Mouse (Mus musculus): ENCODE measurements around the gene Cdc42ep2. TPM values are rescaled to one million over a fixed set of nuclear protein-coding genes. Genes with fewer than 3 reads are reported as not detected.
"Not testable (repeated sequence)": the region's sequence is repeated elsewhere in the genome, so short reads cannot be mapped to it uniquely, and the experiment has no call there.

The Cdc42ep2 gene
- total RNA-seq, 2 experiments from 2014 or later, result 14.4 to 18.3 TPM

- intact Hi-C loops (cut with DNase I; ENCODE audit: low total_unique reads), result loop anchor here (5.0 kb wide), 1 partner anchor 97 kb away; no protein-coding TSS in a partner anchor
- DNase-seq, result no peak
These were observed 40.7 kb downstream of the Cdc42ep2 start for GRCm38 (mm10) chr19:5883935-5884334.

- intact Hi-C loops (cut with DNase I; ENCODE audit: low total_unique reads), result loop anchor here (5.0 kb wide), 1 partner anchor 95 kb away; no protein-coding TSS in a partner anchor
These were observed 42.5 kb downstream of the Cdc42ep2 start for GRCm38 (mm10) chr19:5882079-5882478.

GRCm38 (mm10) chr19:5881155-5881554 is 43.5 kb downstream of the Cdc42ep2 start:
- no peak for DNase-seq
- intact Hi-C loops (cut with DNase I; ENCODE audit: low total_unique reads), result loop anchor here (5.0 kb wide), 1 partner anchor 94 kb away; no protein-coding TSS in a partner anchor

More at GRCm38 (mm10) chr19:5882079-5882478, 42.5 kb downstream of the Cdc42ep2 start:
- DNase-seq, result not testable (repeated sequence)

- intact Hi-C loops (cut with DNase I; ENCODE audit: low total_unique reads), result loop anchor here (5.0 kb wide), 1 partner anchor 92 kb away; no protein-coding TSS in a partner anchor
These were observed 44.9 kb downstream of the Cdc42ep2 start for GRCm38 (mm10) chr19:5879735-5880134.

GRCm38 (mm10) chr19:5878916-5879315 is 45.7 kb downstream of the Cdc42ep2 start:
- intact Hi-C loops (cut with DNase I; ENCODE audit: low total_unique reads), result no loop called here
- no peak for DNase-seq

More at GRCm38 (mm10) chr19:5879735-5880134, 44.9 kb downstream of the Cdc42ep2 start:
- no peak for DNase-seq

GRCm38 (mm10) chr19:5878362-5878722 is 46.3 kb downstream of the Cdc42ep2 start:
- intact Hi-C loops (cut with DNase I; ENCODE audit: low total_unique reads), result no loop called here
- no peak for DNase-seq

- peak; percentile 80 for DNase-seq
- intact Hi-C loops (cut with DNase I; ENCODE audit: low total_unique reads), result no loop called here
These were observed 46.8 kb downstream of the Cdc42ep2 start, which contains the start of gene Slc25a45 for GRCm38 (mm10) chr19:5877618-5878361. Gene Slc25a45 (plus strand): TSS chr19:5877808.

GRCm38 (mm10) chr19:5874969-5875480 is 49.6 kb downstream of the Cdc42ep2 start, which contains the start of gene Frmd8:
Gene Frmd8 (minus strand): TSS chr19:5875274.
- DNase-seq, result peak; percentile 95
- intact Hi-C loops (cut with DNase I; ENCODE audit: low total_unique reads), result no loop called here

GRCm38 (mm10) chr19:5874391-5874968 is 50.1 kb downstream of the Cdc42ep2 start:
- intact Hi-C loops (cut with DNase I; ENCODE audit: low total_unique reads), result no loop called here
- DNase-seq, result no peak

GRCm38 (mm10) chr19:5872931-5873556 is 51.6 kb downstream of the Cdc42ep2 start:
- DNase-seq, result no peak
- intact Hi-C loops (cut with DNase I; ENCODE audit: low total_unique reads), result no loop called here

- DNase-seq, result no peak
- intact Hi-C loops (cut with DNase I; ENCODE audit: low total_unique reads), result no loop called here
These were observed 52.1 kb downstream of the Cdc42ep2 start for GRCm38 (mm10) chr19:5872528-5872927.

- DNase-seq, result no peak
- intact Hi-C loops (cut with DNase I; ENCODE audit: low total_unique reads), result no loop called here
These were observed 52.9 kb downstream of the Cdc42ep2 start for GRCm38 (mm10) chr19:5871683-5872082.

- no peak for DNase-seq
- intact Hi-C loops (cut with DNase I; ENCODE audit: low total_unique reads), result no loop called here
These were observed 53.3 kb downstream of the Cdc42ep2 start for GRCm38 (mm10) chr19:5871273-5871672.

- intact Hi-C loops (cut with DNase I; ENCODE audit: low total_unique reads), result no loop called here
- no peak for DNase-seq
These were observed 56.5 kb downstream of the Cdc42ep2 start for GRCm38 (mm10) chr19:5868096-5868495.

Other genes starting within 250 kb of the Cdc42ep2 start
- 10 to 100 TPM; 16.7 TPM for gene Map3k11, start 236.1 kb downstream of the Cdc42ep2 start, total RNA-seq (2021)
- gene Pcnx3, start 235.9 kb downstream of the Cdc42ep2 start, total RNA-seq (2021), result 10 to 100 TPM; 15.3 to 17.6 TPM
- gene Kcnk7, start 220.4 kb downstream of the Cdc42ep2 start, total RNA-seq (2021), result not detected
- 100 to 1,000 TPM; 246 to 269 TPM for gene Ehbp1l1, start 198.5 kb downstream of the Cdc42ep2 start, total RNA-seq (2021)
- gene Fam89b, start 195.2 kb downstream of the Cdc42ep2 start, total RNA-seq (2021), result 10 to 100 TPM; 29.6 to 32.9 TPM
- gene Ltbp3, start 183.9 kb downstream of the Cdc42ep2 start, total RNA-seq (2021), result 10 to 100 TPM; 57.0 to 66.4 TPM
- gene Scyl1, start 153.4 kb downstream of the Cdc42ep2 start, total RNA-seq (2021), result 10 to 100 TPM; 56.8 to 64.9 TPM
- gene Frmd8, start 49.5 kb downstream of the Cdc42ep2 start, total RNA-seq (2021), result 1 to 10 TPM; 7.1 to 7.7 TPM
- gene Slc25a45, start 47.0 kb downstream of the Cdc42ep2 start, total RNA-seq (2021), result 1 to 10 TPM; 2.1 to 2.3 TPM
- gene Tigd3, start 30.7 kb downstream of the Cdc42ep2 start, total RNA-seq (2021), result under 1 TPM; 0.42 to 0.66 TPM
- gene Dpf2, start 11.8 kb downstream of the Cdc42ep2 start, total RNA-seq (2021), result 10 to 100 TPM; 71.9 to 78.2 TPM
- 10 to 100 TPM; 10.9 to 13.2 TPM for gene Pola2, start 39.4 kb upstream of the Cdc42ep2 start, total RNA-seq (2021)
- not detected for gene Slc22a20, start 61.3 kb upstream of the Cdc42ep2 start, total RNA-seq (2021)
- gene Capn1, start 91.1 kb upstream of the Cdc42ep2 start, total RNA-seq (2021), result 10 to 100 TPM; 77.0 to 81.1 TPM
- 10 to 100 TPM; 13.5 to 15.9 TPM for gene Syvn1, start 121.8 kb upstream of the Cdc42ep2 start, total RNA-seq (2021)
- gene Mrpl49, start 133.0 kb upstream of the Cdc42ep2 start, total RNA-seq (2021), result 10 to 100 TPM; 29.1 to 30.6 TPM
- 100 to 1,000 TPM; 481 to 546 TPM for gene Fau, start 133.0 kb upstream of the Cdc42ep2 start, total RNA-seq (2021)
- gene Znhit2, start 136.4 kb upstream of the Cdc42ep2 start, total RNA-seq (2021), result 1 to 10 TPM; 9.2 to 9.9 TPM
- 1 to 10 TPM; 3.7 to 4.5 TPM for gene Tm7sf2, start 143.6 kb upstream of the Cdc42ep2 start, total RNA-seq (2021)
- 10 to 100 TPM; 20.4 to 24.0 TPM for gene Vps51, start 152.4 kb upstream of the Cdc42ep2 start, total RNA-seq (2021)
- not detected for gene Tmem262, start 155.2 kb upstream of the Cdc42ep2 start, total RNA-seq (2021)
- not detected for gene Gm28374, start 157.4 kb upstream of the Cdc42ep2 start, total RNA-seq (2021)
- 10 to 100 TPM; 11.9 to 14.6 TPM for gene Zfpl1, start 160.1 kb upstream of the Cdc42ep2 start, total RNA-seq (2021)
- 1 to 10 TPM in 1 of 2 experiments, under 1 TPM in 1; 0.84 to 1.3 TPM for gene Cdca5, start 160.2 kb upstream of the Cdc42ep2 start, total RNA-seq (2021)
- not detected for gene AC131692.1, start 169.6 kb upstream of the Cdc42ep2 start, total RNA-seq (2021)
- gene Naaladl1, start 181.0 kb upstream of the Cdc42ep2 start, total RNA-seq (2021), result not detected
- 10 to 100 TPM in 1 of 2 experiments, 1 to 10 TPM in 1; 8.8 to 14.4 TPM for gene Sac3d1, start 193.8 kb upstream of the Cdc42ep2 start, total RNA-seq (2021)
- gene Snx15, start 203.5 kb upstream of the Cdc42ep2 start, total RNA-seq (2021), result 10 to 100 TPM in 1 of 2 experiments, 1 to 10 TPM in 1; 8.2 to 11.9 TPM
- under 1 TPM in 1 of 2 experiments, not detected in 1; 0.20 TPM for gene Batf2, start 216.2 kb upstream of the Cdc42ep2 start, total RNA-seq (2021)
- gene Arl2, start 216.7 kb upstream of the Cdc42ep2 start, total RNA-seq (2021), result 10 to 100 TPM; 53.4 to 55.4 TPM

Data from gastrocnemius, postnatal 14 days (tissue).